Mouse (Mus musculus): ENCODE measurements around the gene Oaz2. TPM values are rescaled to one million over a fixed set of nuclear protein-coding genes. Genes with fewer than 3 reads are reported as not detected.

Oaz2 gene
- polyA plus RNA-seq, 1 experiment = 51.5 TPM

GRCm38 (mm10) chr9:65703241-65703640, 35.4 kb downstream of the Oaz2 start:
- no peak for TF ChIP-seq POLR2A (IDR thresholded peaks at IDR 0.05; ENCODE audit: borderline replicate concordance, low read depth, low read length)
- TF ChIP-seq CTCF (IDR thresholded peaks at IDR 0.05; ENCODE audit: low read depth, low read length) = no peak
- Histone ChIP-seq H3K4me1 (ENCODE audit: control insufficient read depth, insufficient read depth, low read length) (peaks cover 5% of the 10 kb centered on the region), H3K4me3 (ENCODE audit: insufficient read depth, low read length) (no peak overlapping the region), H3K27ac (ENCODE audit: insufficient read depth, low read depth, low read length) (no peak overlapping the region)

DNA sequence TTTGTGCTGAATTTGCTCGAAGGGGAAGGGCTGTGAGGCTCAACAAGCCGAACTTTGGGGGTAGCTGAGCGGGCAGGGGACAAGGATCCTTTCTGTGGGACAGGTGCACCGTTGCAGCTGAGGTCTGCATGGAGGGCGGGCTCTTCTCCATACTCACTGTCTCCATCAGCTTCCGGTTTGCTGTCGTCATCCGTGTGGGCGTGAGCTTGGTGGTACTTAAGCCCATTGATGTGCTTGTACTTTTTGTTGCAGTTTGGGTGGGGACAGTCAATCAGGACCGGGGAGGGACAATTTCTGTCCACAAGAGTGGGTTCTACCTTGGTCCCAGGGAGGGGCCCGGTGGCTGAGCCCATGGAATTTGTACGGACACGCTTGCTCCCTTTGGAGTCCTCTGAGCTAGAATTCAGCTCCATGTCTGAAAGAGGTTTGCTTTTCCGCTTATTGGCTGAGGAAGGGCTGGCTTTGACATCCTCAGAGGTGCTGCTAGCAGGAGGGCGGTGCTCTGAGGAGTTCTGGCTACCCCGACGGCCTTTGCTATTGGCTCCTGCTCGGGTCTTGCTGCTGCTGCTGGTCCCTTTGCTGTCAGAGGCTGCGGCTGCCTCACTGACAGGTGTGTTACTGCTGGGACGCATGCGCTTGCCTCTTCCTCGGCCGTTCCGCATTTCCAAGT, 36.3 kb downstream of the Oaz2 start:
- Histone ChIP-seq H3K4me1 (ENCODE audit: control insufficient read depth, insufficient read depth, low read length) (peaks cover 5% of the 10 kb centered on the region), H3K4me3 (ENCODE audit: insufficient read depth, low read length) (no peak overlapping the region), H3K27ac (ENCODE audit: insufficient read depth, low read depth, low read length) (no peak overlapping the region)
- TF ChIP-seq POLR2A (IDR thresholded peaks at IDR 0.05; ENCODE audit: borderline replicate concordance, low read depth, low read length) (no peak), CTCF (IDR thresholded peaks at IDR 0.05; ENCODE audit: low read depth, low read length) (no peak)

GRCm38 (mm10) chr9:65718195-65718594, 50.4 kb downstream of the Oaz2 start:
- TF ChIP-seq POLR2A (IDR thresholded peaks at IDR 0.05; ENCODE audit: borderline replicate concordance, low read depth, low read length) (no peak), CTCF (IDR thresholded peaks at IDR 0.05; ENCODE audit: low read depth, low read length) (no peak)
- H3K4me1 ChIP-seq (ENCODE audit: control insufficient read depth, insufficient read depth, low read length) = peaks cover 5% of the 10 kb centered on the region; the same call in 1 of the 2 replicates
- no peak overlapping the region for H3K4me3 ChIP-seq (ENCODE audit: insufficient read depth, low read length)
- H3K27ac ChIP-seq (ENCODE audit: insufficient read depth, low read depth, low read length) = no peak overlapping the region

DNA sequence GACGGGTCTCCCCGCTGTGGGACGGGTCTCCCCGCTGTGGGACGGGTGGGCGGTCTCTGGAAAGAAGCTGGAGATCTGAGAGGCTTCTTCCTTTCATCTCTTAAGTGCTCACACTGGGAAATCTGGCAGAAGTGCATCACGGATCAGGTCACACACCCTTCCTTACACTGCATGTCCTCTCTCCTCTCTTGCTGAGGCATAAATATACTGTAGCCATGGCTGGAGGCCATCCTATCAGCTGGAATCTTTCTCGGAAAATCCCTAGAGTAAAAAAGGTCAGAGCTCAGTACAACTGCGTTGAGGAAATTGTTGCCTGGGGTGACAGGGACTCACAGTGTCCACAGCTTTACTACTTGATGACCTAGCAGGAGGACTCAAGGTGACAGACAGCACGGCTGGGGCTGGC, 53.4 kb downstream of the Oaz2 start:
- H3K4me1 ChIP-seq (ENCODE audit: control insufficient read depth, insufficient read depth, low read length) = peaks cover 5% of the 10 kb centered on the region; the same call in 1 of the 2 replicates
- no peak overlapping the region for H3K27ac ChIP-seq (ENCODE audit: insufficient read depth, low read depth, low read length)
- TF ChIP-seq CTCF (IDR thresholded peaks at IDR 0.05; ENCODE audit: low read depth, low read length) (no peak), POLR2A (IDR thresholded peaks at IDR 0.05; ENCODE audit: borderline replicate concordance, low read depth, low read length) (no peak)
- no peak overlapping the region for H3K4me3 ChIP-seq (ENCODE audit: insufficient read depth, low read length)

- Histone ChIP-seq H3K4me3 (ENCODE audit: insufficient read depth, low read length) (no peak overlapping the region), H3K4me1 (ENCODE audit: control insufficient read depth, insufficient read depth, low read length) (no peaks in the 10 kb centered on the region), H3K27ac (ENCODE audit: insufficient read depth, low read depth, low read length) (no peak overlapping the region)
- TF ChIP-seq POLR2A (IDR thresholded peaks at IDR 0.05; ENCODE audit: borderline replicate concordance, low read depth, low read length) (no peak), CTCF (IDR thresholded peaks at IDR 0.05; ENCODE audit: low read depth, low read length) (no peak)
Measured at GRCm38 (mm10) chr9:65724471-65725290, 56.9 kb downstream of the Oaz2 start.

DNA sequence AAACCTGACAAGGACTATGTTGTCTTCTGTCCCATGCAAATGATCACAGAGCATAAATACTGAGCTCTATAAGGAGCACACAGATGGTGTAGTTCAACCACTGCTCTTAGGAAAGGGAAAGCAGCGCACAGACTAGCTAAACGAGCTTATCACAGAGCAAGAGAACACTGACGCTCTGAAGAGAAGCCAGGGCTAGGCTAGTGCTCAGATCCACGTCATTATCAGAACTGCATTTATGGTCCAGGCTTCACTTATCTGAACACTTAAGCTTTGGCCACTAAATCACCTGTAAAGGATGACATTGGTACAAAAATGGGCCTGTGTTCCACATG, 57.5 kb downstream of the Oaz2 start:
- H3K4me1 ChIP-seq (ENCODE audit: control insufficient read depth, insufficient read depth, low read length) = no peaks in the 10 kb centered on the region
- H3K27ac ChIP-seq (ENCODE audit: insufficient read depth, low read depth, low read length) = no peak overlapping the region
- TF ChIP-seq POLR2A (IDR thresholded peaks at IDR 0.05; ENCODE audit: borderline replicate concordance, low read depth, low read length) (no peak), CTCF (IDR thresholded peaks at IDR 0.05; ENCODE audit: low read depth, low read length) (no peak)
- no peak overlapping the region for H3K4me3 ChIP-seq (ENCODE audit: insufficient read depth, low read length)

DNA sequence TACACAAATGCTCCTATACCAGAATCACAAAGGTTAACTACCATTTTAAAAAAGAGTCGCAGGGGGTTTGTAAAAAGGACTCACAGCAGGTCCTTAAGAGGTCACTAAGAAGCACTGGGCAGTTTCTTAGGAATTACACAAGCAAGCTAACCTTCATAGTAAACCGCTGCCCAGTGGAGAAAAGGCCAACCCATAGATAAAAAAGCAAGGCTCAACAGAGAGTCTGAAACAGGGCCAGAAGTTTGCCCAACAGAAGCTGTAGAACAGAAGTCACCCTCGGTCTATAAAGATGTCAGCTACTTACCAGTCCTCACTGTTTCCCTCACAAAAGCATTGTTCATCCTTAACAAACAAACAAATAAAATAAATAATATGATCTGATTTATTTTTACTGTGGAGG, 58.6 kb downstream of the Oaz2 start:
- Histone ChIP-seq H3K27ac (ENCODE audit: insufficient read depth, low read depth, low read length) (no peak overlapping the region), H3K4me1 (ENCODE audit: control insufficient read depth, insufficient read depth, low read length) (no peaks in the 10 kb centered on the region)

GRCm38 (mm10) chr9:65727491-65727890, 59.7 kb downstream of the Oaz2 start:
- H3K27ac ChIP-seq (ENCODE audit: insufficient read depth, low read depth, low read length) = no peak overlapping the region
- TF ChIP-seq CTCF (IDR thresholded peaks at IDR 0.05; ENCODE audit: low read depth, low read length) = no peak
- TF ChIP-seq POLR2A (IDR thresholded peaks at IDR 0.05; ENCODE audit: borderline replicate concordance, low read depth, low read length) = no peak
- H3K4me3 ChIP-seq (ENCODE audit: insufficient read depth, low read length) = no peak overlapping the region
- H3K4me1 ChIP-seq (ENCODE audit: control insufficient read depth, insufficient read depth, low read length) = no peaks in the 10 kb centered on the region

More for the DNA sequence above, 58.6 kb downstream of the Oaz2 start:
- TF ChIP-seq CTCF (IDR thresholded peaks at IDR 0.05; ENCODE audit: low read depth, low read length) (no peak), POLR2A (IDR thresholded peaks at IDR 0.05; ENCODE audit: borderline replicate concordance, low read depth, low read length) (no peak)
- H3K4me3 ChIP-seq (ENCODE audit: insufficient read depth, low read length) = no peak overlapping the region

DNA sequence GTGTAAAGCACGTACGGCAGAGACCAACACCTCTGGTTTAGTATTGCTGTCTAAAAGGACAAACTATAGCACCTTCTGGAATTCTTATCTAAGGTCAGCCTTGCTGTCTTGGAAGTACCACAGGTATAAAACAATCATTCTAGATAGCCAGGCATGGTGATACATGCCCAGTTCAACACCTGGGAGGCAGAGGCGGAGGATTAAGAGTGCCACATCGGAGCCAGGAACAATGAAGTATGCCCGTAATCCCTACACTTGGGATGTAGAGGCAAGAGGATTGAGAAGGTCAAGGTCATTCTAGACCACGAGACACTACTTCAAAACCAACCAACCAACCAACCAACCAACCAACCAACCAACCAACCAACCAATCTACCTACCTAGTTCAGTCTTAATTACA, 60.8 kb downstream of the Oaz2 start:
- TF ChIP-seq POLR2A (IDR thresholded peaks at IDR 0.05; ENCODE audit: borderline replicate concordance, low read depth, low read length) = no peak
- no peak for TF ChIP-seq CTCF (IDR thresholded peaks at IDR 0.05; ENCODE audit: low read depth, low read length)
- Histone ChIP-seq H3K4me1 (ENCODE audit: control insufficient read depth, insufficient read depth, low read length) (no peaks in the 10 kb centered on the region), H3K27ac (ENCODE audit: insufficient read depth, low read depth, low read length) (no peak overlapping the region), H3K4me3 (ENCODE audit: insufficient read depth, low read length) (no peak overlapping the region)

DNA sequence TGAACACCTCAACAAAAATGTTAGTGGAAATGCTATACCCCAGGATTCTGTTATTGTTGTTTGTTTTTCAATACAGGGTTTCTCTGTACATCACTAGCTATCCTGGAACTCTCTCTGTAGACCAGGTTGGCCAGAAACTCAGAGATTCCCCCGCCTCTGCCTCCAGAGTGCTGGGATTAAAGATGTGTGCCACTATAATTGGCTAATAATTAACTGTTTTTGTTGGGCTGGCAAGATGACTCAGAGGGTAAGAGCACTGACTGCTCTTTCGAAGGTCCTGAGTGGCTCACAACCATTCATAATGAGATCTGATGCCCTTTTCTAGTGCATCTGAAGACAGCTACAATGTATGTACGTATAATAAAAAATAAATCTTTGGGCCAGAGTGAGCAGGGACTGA, 67.1 kb downstream of the Oaz2 start:
- no peak overlapping the region for H3K4me3 ChIP-seq (ENCODE audit: insufficient read depth, low read length)
- no peak overlapping the region for H3K27ac ChIP-seq (ENCODE audit: insufficient read depth, low read depth, low read length)
- no peak for TF ChIP-seq POLR2A (IDR thresholded peaks at IDR 0.05; ENCODE audit: borderline replicate concordance, low read depth, low read length)
- no peak for TF ChIP-seq CTCF (IDR thresholded peaks at IDR 0.05; ENCODE audit: low read depth, low read length)
- no peaks in the 10 kb centered on the region for H3K4me1 ChIP-seq (ENCODE audit: control insufficient read depth, insufficient read depth, low read length)

Other genes starting within 250 kb of the Oaz2 start
- gene Slc51b, start 245.0 kb upstream of the Oaz2 start, polyA plus RNA-seq (2012; ENCODE audit: insufficient read depth, insufficient read length, missing spikeins) = not detected in 2 replicates
- gene Mtfmt, start 232.2 kb upstream of the Oaz2 start, polyA plus RNA-seq (2012; ENCODE audit: insufficient read depth, insufficient read length, missing spikeins) = 11.6 and 19.1 TPM in 2 replicates
- gene Spg21, start 207.1 kb upstream of the Oaz2 start, polyA plus RNA-seq (2012; ENCODE audit: insufficient read depth, insufficient read length, missing spikeins) = 95.1 and 104 TPM in 2 replicates
- 4.1 and 6.4 TPM in 2 replicates for gene Ankdd1a, start 147.8 kb upstream of the Oaz2 start, polyA plus RNA-seq (2012; ENCODE audit: insufficient read depth, insufficient read length, missing spikeins)
- gene Plekho2, start 88.0 kb upstream of the Oaz2 start, polyA plus RNA-seq (2012; ENCODE audit: insufficient read depth, insufficient read length, missing spikeins) = 193 and 213 TPM in 2 replicates
- 3.8 and 4.4 TPM in 2 replicates for gene Pif1, start 80.8 kb upstream of the Oaz2 start, polyA plus RNA-seq (2012; ENCODE audit: insufficient read depth, insufficient read length, missing spikeins)
- gene Rbpms2, start 38.4 kb upstream of the Oaz2 start, polyA plus RNA-seq (2012; ENCODE audit: insufficient read depth, insufficient read length, missing spikeins) = not detected in 2 replicates
- 8.8 and 10.9 TPM in 2 replicates for gene Zfp609, start 159.6 kb downstream of the Oaz2 start, polyA plus RNA-seq (2012; ENCODE audit: insufficient read depth, insufficient read length, missing spikeins)
- gene Pclaf, start 222.2 kb downstream of the Oaz2 start, polyA plus RNA-seq (2012; ENCODE audit: insufficient read depth, insufficient read length, missing spikeins) = 60.9 and 62.4 TPM in 2 replicates
- gene Trip4, start 240.8 kb downstream of the Oaz2 start, polyA plus RNA-seq (2012; ENCODE audit: insufficient read depth, insufficient read length, missing spikeins) = 20.2 and 21.2 TPM in 2 replicates
- 18.7 and 19.3 TPM in 2 replicates for gene Csnk1g1, start 240.9 kb downstream of the Oaz2 start, polyA plus RNA-seq (2012; ENCODE audit: insufficient read depth, insufficient read length, missing spikeins)